Mouse (Mus musculus) lung, adult 2 months (tissue): ENCODE data around the gene Zbtb44.

ENCODE experiments used
- CTCF ChIP-seq: fragments of 200-500 bp; IDR thresholded peaks from 2 replicates; pipeline ENCODE4 v1.5.1; 2011; ENCODE audit warnings: mild to moderate bottlenecking, low read length, control low read depth; ENCODE audit not compliant: insufficient read depth
- POLR2A ChIP-seq: fragments of 200-500 bp; IDR thresholded peaks from 2 replicates; pipeline ENCODE4 v1.6.1; 2011; ENCODE audit warnings: low read depth, mild to moderate bottlenecking, control low read depth, low read length, borderline replicate concordance; ENCODE audit errors: extremely low read depth

DNA sequence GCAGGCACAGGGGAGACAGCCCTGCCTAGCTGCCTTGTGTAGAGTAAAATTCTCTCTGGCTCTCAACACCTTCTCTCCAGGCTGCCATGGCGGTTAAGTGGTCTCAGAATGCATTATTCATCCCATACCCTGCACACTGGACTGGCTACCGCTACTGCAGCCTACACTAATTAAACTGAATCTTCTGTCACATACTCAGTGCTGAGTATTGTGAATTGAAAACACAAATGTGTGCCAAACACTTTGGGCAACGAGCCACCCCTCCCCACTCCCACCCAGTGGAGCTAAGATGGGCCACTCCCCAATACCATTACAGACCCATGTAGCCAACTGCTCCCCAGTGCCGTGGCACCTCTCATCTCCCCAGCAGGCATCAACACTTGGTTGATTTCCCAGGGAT is 57.0 kb downstream of the Zbtb44 start:
- no peak for TF ChIP-seq CTCF
- TF ChIP-seq POLR2A: no peak
